Mouse (Mus musculus) stomach, embryonic 14.5 days (tissue): ENCODE measurements at regions not wholly inside any gene's neighbourhood (a gene's known extent, or its start where the extent isn't known, plus 50 kb on each side); places are given as distances from the start of the nearest gene placed in this dataset.

Source experiments
- ATAC-seq: fragments of 200-750 bp; cut with Nextera tagmentation; 2 replicates; pipeline ENCODE4 v1.8.0; 2017; ENCODE audit warnings: low read depth, moderate TSS enrichment; ENCODE audit not compliant: insufficient number of reproducible peaks, insufficient read depth, low FRiP score
- H3K27ac ChIP-seq: fragments of 300-500 bp; sonication (generic); 2 replicates; pipeline ENCODE4 v1.5.1; 2014; ENCODE audit warnings: mild to moderate bottlenecking, low read length, moderate library complexity, mixed read lengths
- H3K27me3 ChIP-seq: fragments of 300-500 bp; sonication (generic); 2 replicates; pipeline ENCODE4 v1.6.1; 2014; ENCODE audit warnings: low read length, control low read depth, mixed read lengths; ENCODE audit not compliant: control insufficient read depth, insufficient read depth
- H3K36me3 ChIP-seq: fragments of 300-500 bp; sonication (generic); 2 replicates; pipeline ENCODE4 v1.6.1; 2014; ENCODE audit warnings: mild to moderate bottlenecking, control low read depth, low read length, moderate library complexity, mixed read lengths; ENCODE audit not compliant: control insufficient read depth, insufficient read depth
- H3K4me1 ChIP-seq: fragments of 300-500 bp; sonication (generic); 2 replicates; pipeline ENCODE4 v1.6.1; 2014; ENCODE audit warnings: low read length, control low read depth, mixed read lengths; ENCODE audit not compliant: control insufficient read depth, insufficient read depth
- H3K4me2 ChIP-seq: fragments of 300-500 bp; sonication (generic); replicated peaks from 2 replicates; pipeline ENCODE4 v1.6.1; 2014; ENCODE audit warnings: low read depth, low read length, control low read depth
- H3K4me3 ChIP-seq: fragments of 300-500 bp; sonication (generic); 2 replicates; pipeline ENCODE4 v1.5.1; 2014; ENCODE audit warnings: low read depth, low read length, control low read depth
- H3K9ac ChIP-seq: fragments of 300-500 bp; sonication (generic); replicated peaks from 2 replicates; pipeline ENCODE4 v1.6.1; 2014; ENCODE audit warnings: low read depth, mild to moderate bottlenecking, control low read depth, low read length, moderate library complexity, mixed read lengths
- H3K9me3 ChIP-seq: fragments of 300-500 bp; sonication (generic); 2 replicates; pipeline ENCODE4 v1.6.1; 2016; ENCODE audit warnings: low read depth, low read length, control low read depth; ENCODE audit not compliant: control insufficient read depth
- WGBS: fragments of 180-500 bp; shearing (Covaris S2); extraction: QIAGEN DNeasy Blood & Tissue Kit; methylation state at CpG from one replicate; pipeline ENCODE4 v1.1.7; 2014; 5-methylcytosine and 5-hydroxymethylcytosine counted together

DNA sequence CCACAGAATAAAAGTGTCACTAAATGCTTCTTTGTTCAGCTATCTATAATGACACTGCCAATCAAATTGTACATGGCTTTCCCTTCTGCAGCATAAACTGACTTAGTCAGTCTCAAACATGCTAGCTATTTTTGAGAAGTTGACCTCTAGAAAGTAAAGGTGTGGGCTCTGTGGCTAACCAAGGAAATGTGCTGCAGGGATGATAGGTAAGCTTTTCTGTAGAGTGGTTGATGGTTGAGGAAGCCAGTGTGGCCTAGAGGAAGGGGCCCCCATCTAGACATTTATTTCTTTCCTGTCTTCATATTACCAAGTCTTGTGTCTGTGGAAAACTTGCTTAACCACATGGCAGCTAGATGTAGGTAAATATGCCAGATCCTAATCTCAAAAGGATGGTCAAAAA lies 483.4 kb downstream of the Car8 start:
- Histone ChIP-seq H3K4me2 (no peak overlapping the region), H3K9ac (no peak overlapping the region), H3K4me3 (no peak overlapping the region), H3K27me3 (no peaks in the 10 kb centered on the region), H3K9me3 (no peaks in the 10 kb centered on the region), H3K4me1 (no peaks in the 10 kb centered on the region), H3K27ac (no peak overlapping the region), H3K36me3 (no peaks in the 10 kb centered on the region)
- ATAC-seq, result no peak

DNA sequence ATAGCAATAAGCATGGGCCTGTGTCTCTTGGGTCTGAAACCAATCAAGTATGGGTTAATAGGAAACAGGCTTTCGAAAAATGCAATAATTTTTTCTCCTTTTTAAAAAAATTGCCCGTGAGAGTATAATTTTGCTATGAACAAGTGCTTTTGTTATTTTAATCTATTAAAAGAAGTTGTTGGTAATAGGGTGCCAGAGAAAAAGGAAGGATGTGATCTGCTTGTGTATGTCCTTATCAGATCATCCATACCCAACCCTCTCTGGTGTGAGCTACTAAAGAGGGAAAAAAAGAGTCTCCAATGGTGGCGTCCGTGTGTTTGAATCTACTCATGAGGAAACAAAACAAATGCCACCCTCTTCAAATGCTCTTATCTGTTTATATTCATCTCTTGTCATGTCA lies 484.9 kb downstream of the Car8 start:
- no peaks in the 10 kb centered on the region for H3K27me3 ChIP-seq
- 89% methylated on average over 4 of the region's 4 CpGs for whole genome bisulfite sequencing
- no peak overlapping the region for H3K4me2 ChIP-seq
- no peaks in the 10 kb centered on the region for H3K4me1 ChIP-seq
- no peak overlapping the region for H3K27ac ChIP-seq
- no peak overlapping the region for H3K4me3 ChIP-seq
- no peaks in the 10 kb centered on the region for H3K36me3 ChIP-seq
- H3K9ac ChIP-seq, result no peak overlapping the region
- no peak for ATAC-seq
- no peaks in the 10 kb centered on the region for H3K9me3 ChIP-seq

- no peak for ATAC-seq
- Histone ChIP-seq H3K27me3 (no peaks in the 10 kb centered on the region), H3K9ac (no peak overlapping the region), H3K9me3 (no peaks in the 10 kb centered on the region), H3K4me2 (no peak overlapping the region), H3K36me3 (no peaks in the 10 kb centered on the region), H3K4me3 (no peak overlapping the region), H3K27ac (no peak overlapping the region), H3K4me1 (no peaks in the 10 kb centered on the region)
- WGBS, result 90% methylated on average over 1 of the region's 1 CpGs
Measured at GRCm38 (mm10) chr4:7751208-7751607, 487.6 kb downstream of the Car8 start.

GRCm38 (mm10) chr4:7722893-7723292 lies 515.9 kb downstream of the Car8 start:
- H3K4me2 ChIP-seq, result no peak overlapping the region
- H3K4me3 ChIP-seq, result no peak overlapping the region
- no peaks in the 10 kb centered on the region for H3K27me3 ChIP-seq
- no peaks in the 10 kb centered on the region for H3K36me3 ChIP-seq
- H3K4me1 ChIP-seq, result no peaks in the 10 kb centered on the region
- H3K27ac ChIP-seq, result no peak overlapping the region
- ATAC-seq, result no peak
- H3K9ac ChIP-seq, result no peak overlapping the region
- no peaks in the 10 kb centered on the region for H3K9me3 ChIP-seq

- H3K27ac ChIP-seq, result no peak overlapping the region
- no peak for ATAC-seq
- WGBS, result 83% methylated on average over 4 of the region's 4 CpGs
Measured at GRCm38 (mm10) chr4:7688516-7688915, 550.3 kb downstream of the Car8 start.

GRCm38 (mm10) chr4:7687231-7687630 lies 551.6 kb downstream of the Car8 start:
- no peaks in the 10 kb centered on the region for H3K9me3 ChIP-seq
- H3K4me2 ChIP-seq, result no peak overlapping the region
- H3K27ac ChIP-seq, result no peak overlapping the region
- H3K9ac ChIP-seq, result no peak overlapping the region
- H3K36me3 ChIP-seq, result no peaks in the 10 kb centered on the region
- no peaks in the 10 kb centered on the region for H3K4me1 ChIP-seq
- no peak overlapping the region for H3K4me3 ChIP-seq
- 59% methylated on average over 1 of the region's 1 CpGs for WGBS
- ATAC-seq, result no peak
- no peaks in the 10 kb centered on the region for H3K27me3 ChIP-seq

More at GRCm38 (mm10) chr4:7688516-7688915, 550.3 kb downstream of the Car8 start:
- H3K9ac ChIP-seq, result no peak overlapping the region
- no peaks in the 10 kb centered on the region for H3K4me1 ChIP-seq
- H3K9me3 ChIP-seq, result no peaks in the 10 kb centered on the region
- no peak overlapping the region for H3K4me3 ChIP-seq
- H3K36me3 ChIP-seq, result no peaks in the 10 kb centered on the region
- H3K4me2 ChIP-seq, result no peak overlapping the region
- no peaks in the 10 kb centered on the region for H3K27me3 ChIP-seq

DNA sequence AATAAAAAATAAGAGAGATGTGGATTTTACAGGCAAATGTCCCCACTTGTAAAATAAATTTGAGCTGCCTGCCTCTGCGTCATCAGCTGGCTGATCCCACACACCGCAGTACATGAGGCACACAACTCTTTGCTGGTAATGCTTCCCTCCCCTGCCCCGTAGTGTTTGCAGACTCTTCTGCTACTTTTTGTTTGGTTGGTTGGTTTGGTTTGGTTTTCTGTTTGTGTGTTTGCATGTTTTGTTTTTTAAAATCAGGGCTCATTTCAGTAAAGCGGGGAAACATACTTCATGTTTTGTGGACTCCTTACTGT lies 568.1 kb downstream of the Car8 start:
- no peaks in the 10 kb centered on the region for H3K9me3 ChIP-seq
- H3K4me3 ChIP-seq, result no peak overlapping the region
- H3K27ac ChIP-seq, result peak overlapping the region; percentile 77
- 43% methylated on average over 4 of the region's 4 CpGs for WGBS
- ATAC-seq, result 0 out of 2 replicates have a peak, but pooled peaks have one; percentile 71
- H3K9ac ChIP-seq, result no peak overlapping the region
- H3K4me2 ChIP-seq, result no peak overlapping the region
- no peaks in the 10 kb centered on the region for H3K27me3 ChIP-seq
- H3K4me1 ChIP-seq, result no peaks in the 10 kb centered on the region
- H3K36me3 ChIP-seq, result no peaks in the 10 kb centered on the region

DNA sequence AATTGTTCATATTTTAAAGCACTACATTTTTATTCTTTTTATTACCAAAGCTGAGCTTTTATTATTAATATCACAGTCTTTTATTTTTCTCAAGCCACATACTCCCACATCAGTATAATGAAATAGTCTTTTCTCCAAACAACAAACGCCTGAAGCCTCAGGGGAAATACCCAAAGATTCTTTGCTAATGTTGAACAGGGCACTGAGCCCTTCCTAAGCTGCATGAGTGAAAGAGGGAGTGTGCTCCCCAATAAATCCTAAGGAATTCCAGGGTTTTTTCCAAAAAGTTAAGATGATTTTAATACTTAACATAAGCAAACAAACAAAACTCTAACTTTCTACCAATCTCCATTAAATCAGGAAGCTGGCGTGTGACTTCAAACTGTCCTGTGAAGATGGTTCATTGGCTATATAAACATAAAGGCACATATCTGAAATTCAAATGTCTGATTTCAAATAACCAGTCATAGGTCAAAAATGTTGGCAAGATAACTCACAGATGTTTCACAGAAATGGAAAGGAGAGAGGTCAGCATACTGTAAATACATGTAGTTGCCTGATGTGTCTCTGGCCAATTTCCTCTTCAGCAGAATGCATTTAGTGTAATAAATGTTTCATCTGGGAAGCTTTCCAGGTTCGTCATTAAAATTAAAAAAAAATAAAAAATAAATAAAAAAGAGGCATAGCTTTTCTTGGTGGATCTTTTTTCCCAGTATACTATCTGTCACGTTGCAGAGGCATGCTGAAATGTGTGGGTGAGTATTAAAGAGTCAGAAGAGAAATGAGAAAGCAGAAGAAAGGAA lies 568.6 kb downstream of the Car8 start:
- no peak overlapping the region for H3K4me3 ChIP-seq
- WGBS, result 31% methylated on average over 4 of the region's 4 CpGs
- peak; percentile 60; the same call in 1 of the 2 replicates for ATAC-seq
- no peaks in the 10 kb centered on the region for H3K4me1 ChIP-seq
- H3K27ac ChIP-seq, result peak overlapping the region; percentile 77
- H3K9ac ChIP-seq, result no peak overlapping the region
- no peaks in the 10 kb centered on the region for H3K27me3 ChIP-seq
- no peaks in the 10 kb centered on the region for H3K9me3 ChIP-seq
- no peaks in the 10 kb centered on the region for H3K36me3 ChIP-seq
- H3K4me2 ChIP-seq, result no peak overlapping the region
